Mouse (Mus musculus) T-cell, adult 2 months (primary cell): ENCODE results near the gene Disc1.

Experiments used
- DNase-seq: peaks from one replicate; pipeline ENCODE4 v3.0.0; 2022; ENCODE audit warnings: low spot score

Disc1 gene

GRCm38 (mm10) chr8:125067596-125067960 is 13.6 kb downstream of the Disc1 start:
- peak; percentile 78 for DNase-seq

DNA sequence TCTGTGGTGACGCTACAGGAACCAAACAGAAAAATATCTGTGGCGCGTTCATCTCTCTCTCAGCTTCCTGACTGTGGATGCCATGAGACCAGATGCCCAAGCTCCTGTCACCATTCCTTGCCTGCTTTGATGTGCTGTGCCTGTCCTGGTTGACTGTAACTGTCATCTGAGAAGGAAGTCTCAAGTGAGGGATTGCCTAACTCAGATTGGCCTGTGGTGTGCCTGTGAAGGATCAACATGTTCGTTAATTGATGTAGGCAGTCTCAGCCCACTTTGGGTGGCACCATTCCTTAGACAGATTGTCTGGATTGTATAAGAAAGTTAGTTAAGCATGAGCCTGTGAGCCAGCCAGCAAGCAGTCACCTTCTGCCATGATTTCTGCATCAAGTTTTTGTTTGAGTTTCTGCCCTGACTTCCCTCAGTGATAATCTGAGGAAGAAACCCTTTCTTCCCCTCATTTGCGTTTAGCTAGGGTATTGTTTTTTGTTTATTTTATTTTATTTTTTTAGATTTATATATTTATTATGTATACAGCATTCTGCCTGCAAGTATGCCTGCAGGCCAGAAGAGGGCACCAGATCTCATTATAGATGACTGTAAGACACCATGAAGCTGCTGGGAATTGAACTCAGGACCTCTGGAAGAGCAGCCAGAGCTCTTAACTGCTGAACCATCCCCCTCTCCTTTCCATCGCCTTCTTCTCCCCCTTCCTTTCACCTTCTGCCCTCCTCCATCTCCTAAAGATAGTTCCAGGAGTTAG is 14.3 kb downstream of the Disc1 start:
- DNase-seq, result no peak

DNA sequence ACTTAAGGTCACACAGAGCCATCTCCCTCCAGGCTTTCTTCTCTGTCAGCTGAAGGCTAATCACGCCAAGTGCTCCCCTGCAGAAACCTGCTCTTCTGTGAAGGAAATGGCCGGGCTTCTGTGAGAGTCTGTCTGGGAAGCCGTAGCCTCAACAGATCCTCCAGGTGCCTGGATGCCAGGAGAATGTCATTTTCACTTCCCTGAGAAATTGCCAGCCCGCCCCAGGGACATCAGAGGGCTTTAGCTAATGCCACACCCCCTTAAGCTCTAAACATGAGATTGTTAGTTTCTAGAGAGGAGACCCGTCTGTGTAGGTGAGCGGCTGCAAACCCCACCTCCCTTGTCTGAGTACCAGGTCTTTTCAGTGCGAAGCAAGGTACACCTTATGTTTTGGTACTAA is 15.3 kb downstream of the Disc1 start:
- DNase-seq, result no peak

- DNase-seq, result no peak
These were observed 15.7 kb downstream of the Disc1 start for GRCm38 (mm10) chr8:125069733-125070132.

DNA sequence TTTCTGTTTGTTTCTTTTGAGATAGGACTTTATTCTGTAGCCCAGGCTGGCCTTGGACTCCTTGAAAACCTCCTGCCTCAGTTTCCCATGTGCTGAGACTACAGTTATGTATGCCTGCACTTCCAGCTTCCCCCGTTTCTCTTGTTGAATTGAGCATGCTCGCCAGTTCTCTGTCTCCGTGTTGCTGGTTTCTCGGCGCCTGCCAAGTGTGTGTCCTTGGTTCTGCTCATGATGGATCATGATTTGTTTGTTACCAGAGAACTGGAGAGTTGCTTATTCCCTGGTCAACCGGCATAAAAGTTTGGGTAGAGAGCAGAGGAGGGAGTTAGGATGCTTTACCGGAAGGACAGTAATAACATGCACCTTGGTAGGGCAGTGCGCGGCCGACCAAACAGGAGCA is 20.1 kb downstream of the Disc1 start:
- no peak for DNase-seq

GRCm38 (mm10) chr8:125074581-125074980 is 20.6 kb downstream of the Disc1 start:
- DNase-seq, result no peak

- DNase-seq, result no peak
These were observed 21.4 kb downstream of the Disc1 start for GRCm38 (mm10) chr8:125075389-125075788.

- no peak for DNase-seq
These were observed 23.3 kb downstream of the Disc1 start for GRCm38 (mm10) chr8:125077326-125077725.

- no peak for DNase-seq
These were observed 24.9 kb downstream of the Disc1 start for GRCm38 (mm10) chr8:125078771-125079384.

DNA sequence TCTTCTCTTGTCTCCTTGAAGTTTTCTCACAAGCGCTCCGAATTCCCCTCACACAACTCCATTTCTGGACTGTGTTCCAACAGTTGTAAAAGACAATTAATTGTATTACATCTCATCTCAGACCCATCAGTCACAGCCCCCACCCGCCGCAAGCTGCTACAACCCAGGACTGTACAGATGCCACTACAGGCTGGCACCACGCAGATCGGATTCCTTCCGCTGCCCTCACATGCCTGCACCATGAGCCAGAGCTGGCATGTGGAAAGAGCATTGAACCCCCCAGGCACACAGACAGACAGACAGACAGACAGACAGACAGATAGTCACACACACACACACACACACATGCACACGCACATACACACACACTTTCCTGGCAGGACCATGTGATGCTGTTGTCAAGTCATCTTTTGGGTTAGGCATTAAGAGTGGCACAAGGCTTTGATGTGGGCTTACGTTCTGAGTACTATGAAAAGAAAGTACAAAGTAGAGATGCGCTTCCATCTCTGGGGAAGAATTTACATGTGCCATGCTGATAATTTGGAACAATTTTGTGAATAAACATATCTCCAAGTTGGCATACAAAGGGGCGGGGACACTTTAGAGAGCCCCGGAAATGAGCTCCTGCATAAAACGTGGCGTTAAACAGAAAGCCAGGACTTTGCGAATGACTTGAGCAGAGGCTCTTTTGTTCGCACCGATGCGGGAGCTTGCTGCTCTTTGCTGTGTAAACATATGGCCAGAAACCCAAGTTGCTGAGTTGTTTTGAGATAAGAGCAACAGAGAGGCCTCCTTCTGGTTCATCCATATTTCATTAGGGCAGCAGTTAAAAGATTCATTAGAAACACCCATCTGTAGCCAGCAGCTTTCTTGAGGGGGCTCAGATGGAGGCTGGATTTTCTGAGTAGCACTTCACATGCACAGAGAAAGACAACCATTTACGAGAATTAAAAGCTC is 26.7 kb downstream of the Disc1 start:
- DNase-seq, result peak; percentile 54

DNA sequence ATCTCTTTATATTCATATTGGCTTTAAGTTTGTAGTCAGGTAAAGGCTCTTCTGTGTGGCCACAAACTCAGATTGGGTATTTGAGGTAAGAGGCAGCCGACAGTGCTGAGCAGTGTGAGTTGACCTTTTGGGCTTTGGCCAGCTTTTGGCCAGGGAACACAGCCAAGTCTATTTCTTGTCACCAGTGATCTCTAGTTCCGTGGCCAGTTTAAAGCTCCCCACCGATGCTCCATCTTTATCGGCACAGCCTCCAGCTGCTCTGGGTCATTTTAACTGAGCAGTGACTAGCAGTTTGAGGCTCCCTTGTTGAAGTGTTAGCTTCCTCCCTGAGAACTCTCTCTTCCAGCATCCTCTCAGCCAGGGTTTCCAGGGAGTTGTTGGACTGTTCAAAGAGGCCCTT is 29.8 kb downstream of the Disc1 start:
- DNase-seq, result no peak

GRCm38 (mm10) chr8:125084523-125084922 is 30.5 kb downstream of the Disc1 start:
- DNase-seq, result no peak

DNA sequence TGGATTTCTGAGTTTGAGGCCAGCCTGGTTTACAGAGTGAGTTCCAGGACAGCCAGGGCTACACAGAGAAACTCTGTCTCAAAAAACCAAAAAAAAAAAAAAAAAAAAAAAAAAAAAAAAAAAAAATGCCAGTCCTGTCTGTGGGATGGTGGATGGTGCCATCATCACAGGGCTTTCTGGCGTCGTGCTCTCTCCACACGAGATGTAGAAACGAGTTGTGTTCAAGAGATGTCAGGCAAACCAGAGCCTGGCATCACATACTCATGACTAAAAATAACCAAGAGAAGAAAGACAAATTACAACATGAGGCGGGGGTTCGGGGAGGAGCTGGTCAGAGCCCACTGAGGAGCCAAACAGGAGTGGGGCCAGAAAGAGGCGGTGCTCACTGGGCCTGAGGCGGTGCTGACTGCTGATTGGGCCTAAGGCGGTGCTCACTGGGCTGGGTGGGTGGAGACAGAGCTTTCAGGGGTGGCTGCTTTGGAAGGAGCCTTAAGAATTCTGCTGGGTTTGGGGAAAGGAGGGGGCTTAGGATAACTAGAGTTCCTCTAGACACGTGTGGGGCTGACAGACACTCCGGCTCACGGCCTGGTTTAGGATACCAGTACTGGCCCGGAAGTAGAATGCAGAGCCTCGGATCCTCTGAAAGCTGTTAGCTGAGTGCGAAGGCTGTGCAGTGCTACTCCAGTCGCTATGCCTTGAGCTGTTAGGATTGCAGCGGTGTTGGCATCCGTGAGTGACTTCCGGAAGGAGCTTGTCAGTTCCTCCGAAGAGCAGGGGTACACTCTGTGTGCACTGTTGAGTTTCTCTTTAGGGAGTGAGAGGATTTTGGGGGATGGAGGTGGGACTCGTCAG is 37.1 kb downstream of the Disc1 start:
- no peak for DNase-seq

GRCm38 (mm10) chr8:125097140-125097539 is 43.1 kb downstream of the Disc1 start:
- DNase-seq, result no peak

DNA sequence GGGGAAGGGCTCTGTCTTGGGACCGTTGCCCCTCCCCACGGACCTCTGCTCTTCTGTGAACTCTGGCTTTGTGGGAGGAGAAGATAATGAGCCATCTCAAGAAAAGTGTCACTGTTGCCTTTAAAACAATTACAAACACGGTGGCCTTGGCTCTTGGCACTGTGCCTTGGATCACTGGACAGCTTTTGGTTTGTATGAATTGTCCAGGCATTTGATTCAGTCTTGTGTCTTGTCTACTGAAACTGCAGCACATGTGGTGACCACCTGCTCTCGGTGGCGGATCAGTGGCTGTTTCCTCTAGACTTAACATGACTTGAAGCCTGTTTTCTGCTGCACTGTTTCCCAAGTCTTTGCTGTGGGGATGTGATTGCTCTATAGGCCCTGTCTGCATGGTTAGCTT is 44.1 kb downstream of the Disc1 start:
- no peak for DNase-seq

GRCm38 (mm10) chr8:125102303-125102702 is 48.3 kb downstream of the Disc1 start:
- DNase-seq, result no peak

DNA sequence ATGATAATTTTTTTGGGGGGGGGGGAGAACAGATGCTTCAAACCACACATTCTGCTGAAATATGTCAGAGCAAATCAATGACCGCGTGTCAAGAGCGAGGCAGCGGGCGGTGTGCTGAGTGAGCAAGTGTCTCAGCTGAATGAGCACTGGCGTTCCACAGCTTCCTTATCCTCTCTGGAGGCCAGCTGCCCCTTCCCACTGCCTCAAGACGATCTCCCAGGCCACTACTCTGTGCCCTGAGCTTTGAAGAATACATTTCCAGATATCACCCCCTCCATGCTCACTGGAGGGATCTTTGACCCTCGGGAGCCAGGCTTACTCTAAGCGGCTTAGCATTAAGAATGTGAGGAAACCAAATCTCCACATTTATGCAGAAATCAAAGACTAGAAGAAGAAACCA is 59.2 kb downstream of the Disc1 start:
- no peak for DNase-seq

- no peak for DNase-seq
These were observed 59.8 kb downstream of the Disc1 start for GRCm38 (mm10) chr8:125113831-125114230.

GRCm38 (mm10) chr8:125115321-125115720 is 61.3 kb downstream of the Disc1 start:
- no peak for DNase-seq

DNA sequence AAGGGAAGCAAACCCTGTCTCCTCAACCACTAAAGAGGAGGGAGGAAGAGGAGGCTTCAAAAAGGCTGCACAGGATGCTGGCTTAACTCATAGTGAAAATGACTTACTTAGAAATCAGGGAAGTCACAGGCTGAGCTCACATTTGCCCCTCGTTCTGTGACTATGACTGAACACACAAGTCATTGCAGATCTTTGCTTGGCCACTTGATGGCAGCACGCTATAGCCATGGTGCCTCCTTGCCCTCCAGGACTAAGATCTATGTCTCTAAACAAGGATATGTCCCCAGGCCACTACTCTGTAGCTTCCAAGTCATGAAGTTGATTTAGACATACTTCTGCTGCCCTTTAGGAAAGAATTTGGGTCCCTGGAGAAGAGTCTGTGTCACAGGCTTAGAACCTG is 62.6 kb downstream of the Disc1 start:
- DNase-seq, result peak; percentile 4

GRCm38 (mm10) chr8:125126482-125126881 is 72.5 kb downstream of the Disc1 start:
- DNase-seq, result no peak

GRCm38 (mm10) chr8:125127621-125128020 is 73.6 kb downstream of the Disc1 start:
- no peak for DNase-seq
